Mouse (Mus musculus): ENCODE measurements around the gene Pfdn4. TPM values are rescaled to one million over a fixed set of nuclear protein-coding genes. Genes with fewer than 3 reads are reported as not detected.
A peak's percentile ranks its signal among the peaks of the same experiment; 100 is the strongest.

The Pfdn4 gene
- total RNA-seq, 2 experiments from 2014 or later = 65.0 to 104 TPM

- no peak for ATAC-seq (replicated peaks; ENCODE audit: poor library complexity)
Observed at GRCm38 (mm10) chr2:170494784-170495710, 1.2 kb upstream of the Pfdn4 start.

GRCm38 (mm10) chr2:170497091-170497566 is 901 bp downstream of the Pfdn4 start, which contains the start of gene Cyp24a1:
Gene Cyp24a1, minus strand, starts transcription at chr2:170497145.
- peak; percentile 98 for ATAC-seq (replicated peaks; ENCODE audit: poor library complexity)

DNA sequence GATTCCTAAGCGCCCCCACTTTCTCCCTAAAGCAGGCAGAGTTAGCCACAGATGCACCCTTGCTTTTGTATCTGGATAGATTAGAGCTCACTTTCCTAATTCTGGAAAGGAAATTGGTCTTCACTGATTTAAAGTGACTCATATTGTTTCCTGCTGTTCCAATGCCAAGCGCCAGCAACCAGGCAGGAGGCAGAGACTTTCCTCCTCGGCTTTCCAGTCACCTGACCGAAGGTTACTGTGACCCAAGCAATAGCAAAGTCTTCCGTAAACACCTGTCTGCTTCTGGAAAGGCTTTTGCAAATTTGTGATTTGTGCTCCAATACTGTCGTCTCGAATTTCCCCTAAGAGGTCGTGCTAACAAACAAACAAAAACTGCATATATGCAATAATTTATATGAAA is 1.8 kb downstream of the Pfdn4 start:
- no peak for ATAC-seq (replicated peaks; ENCODE audit: poor library complexity)

- ATAC-seq (replicated peaks; ENCODE audit: poor library complexity) = peak; percentile 28
Observed at GRCm38 (mm10) chr2:170503343-170503742, 7.1 kb downstream of the Pfdn4 start.

DNA sequence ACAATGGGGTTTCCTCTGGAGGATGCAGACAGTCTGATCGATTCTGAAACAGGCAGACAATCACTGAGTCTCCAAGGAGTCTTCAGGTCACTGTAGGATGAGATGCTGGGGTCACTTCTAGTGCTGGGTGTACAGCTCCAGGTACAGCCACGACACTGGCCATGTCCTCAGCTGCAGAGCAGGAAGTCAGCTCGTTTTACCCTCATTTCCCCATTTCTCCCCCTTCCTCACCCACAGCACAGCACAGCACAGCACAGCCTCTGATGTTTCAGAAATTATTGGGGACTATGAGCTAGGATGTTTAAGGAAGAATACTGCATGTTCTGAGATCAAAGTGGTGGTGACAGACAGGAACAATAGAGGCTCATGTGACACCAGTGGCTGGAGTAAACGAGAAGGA is 7.8 kb downstream of the Pfdn4 start:
- ATAC-seq (replicated peaks; ENCODE audit: poor library complexity) = peak; percentile 66

DNA sequence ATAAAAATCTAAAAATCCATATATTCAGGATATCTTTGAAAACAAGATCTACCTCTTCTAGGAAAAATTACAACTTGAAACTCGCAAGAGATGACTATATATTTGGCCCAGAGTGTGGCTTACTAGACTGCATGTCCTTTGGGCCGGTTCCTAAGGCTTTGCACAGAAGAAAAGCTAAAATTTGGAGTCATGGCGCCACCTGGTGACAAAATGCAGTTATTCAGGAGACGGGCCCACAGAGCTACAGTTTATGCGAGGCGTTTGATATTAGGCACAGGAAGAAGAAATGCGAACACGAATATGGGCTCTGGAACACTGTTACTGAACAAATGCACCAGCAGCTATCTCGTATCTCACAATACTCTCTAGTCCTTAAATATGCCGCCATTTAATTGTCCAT is 11.5 kb downstream of the Pfdn4 start:
- peak; percentile 47 for ATAC-seq (replicated peaks; ENCODE audit: poor library complexity)

DNA sequence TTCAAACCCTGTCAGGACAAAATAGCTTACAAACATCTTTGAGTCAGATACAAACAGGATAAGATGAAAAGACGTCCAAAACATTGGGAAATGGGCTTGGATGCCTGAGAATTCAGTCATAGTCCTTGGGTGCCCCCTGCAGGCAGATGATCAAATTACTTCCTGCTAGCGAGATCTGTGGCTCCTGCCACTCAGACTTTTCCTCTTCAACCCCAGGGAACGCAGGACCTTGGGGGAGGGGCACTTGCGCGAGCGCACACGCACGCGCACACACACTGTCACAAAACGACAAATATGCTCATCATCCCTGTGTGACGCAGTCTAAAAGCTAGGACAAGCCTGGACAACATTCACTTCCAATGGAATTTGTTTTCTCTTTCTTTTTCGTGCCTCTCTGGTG is 12.6 kb downstream of the Pfdn4 start:
- peak; percentile 64 for ATAC-seq (replicated peaks; ENCODE audit: poor library complexity)

DNA sequence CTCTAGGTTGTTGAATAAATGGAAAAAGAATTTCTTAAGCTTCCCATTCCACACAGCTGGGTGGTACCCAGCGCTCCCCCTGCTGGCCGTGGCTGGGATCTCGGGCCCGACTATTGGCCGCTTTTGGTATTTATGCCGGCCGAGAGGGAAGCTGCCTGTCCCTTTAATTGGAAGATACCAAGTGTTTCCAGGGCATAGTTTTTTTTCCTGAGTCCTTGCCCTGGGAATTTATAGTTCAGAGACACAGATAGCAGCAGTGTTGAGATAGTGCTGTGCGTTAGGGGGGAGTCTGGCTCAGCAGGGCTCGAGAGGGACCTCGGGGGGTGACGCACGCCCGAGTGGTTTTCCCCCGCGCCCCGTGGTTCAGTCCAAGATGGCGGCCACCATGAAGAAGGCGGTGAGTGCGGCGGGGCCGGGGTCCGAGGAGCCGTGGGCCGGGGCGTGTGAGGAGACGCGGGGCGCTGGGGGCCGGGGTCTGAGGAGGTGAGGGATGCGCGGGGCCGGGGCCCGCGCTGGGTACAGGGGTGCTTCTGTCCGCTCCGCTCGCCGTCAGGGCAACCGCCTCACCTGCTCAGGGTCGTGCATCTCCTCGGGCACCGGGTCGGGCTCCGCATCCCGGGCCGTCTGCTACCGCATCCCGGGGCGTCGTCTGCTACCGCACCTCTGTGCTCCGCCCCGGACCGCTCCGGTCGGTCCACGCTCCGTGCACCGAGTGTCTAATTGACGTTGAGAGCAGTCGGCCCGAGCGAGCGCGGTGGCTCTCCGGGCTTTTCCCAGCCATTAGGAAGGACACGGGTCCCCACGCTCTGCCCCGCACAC is 15.1 kb downstream of the Pfdn4 start:
- ATAC-seq (replicated peaks; ENCODE audit: poor library complexity) = peak; percentile 83

- no peak for ATAC-seq (replicated peaks; ENCODE audit: poor library complexity)
Observed at GRCm38 (mm10) chr2:170513756-170514155, 17.5 kb downstream of the Pfdn4 start.

DNA sequence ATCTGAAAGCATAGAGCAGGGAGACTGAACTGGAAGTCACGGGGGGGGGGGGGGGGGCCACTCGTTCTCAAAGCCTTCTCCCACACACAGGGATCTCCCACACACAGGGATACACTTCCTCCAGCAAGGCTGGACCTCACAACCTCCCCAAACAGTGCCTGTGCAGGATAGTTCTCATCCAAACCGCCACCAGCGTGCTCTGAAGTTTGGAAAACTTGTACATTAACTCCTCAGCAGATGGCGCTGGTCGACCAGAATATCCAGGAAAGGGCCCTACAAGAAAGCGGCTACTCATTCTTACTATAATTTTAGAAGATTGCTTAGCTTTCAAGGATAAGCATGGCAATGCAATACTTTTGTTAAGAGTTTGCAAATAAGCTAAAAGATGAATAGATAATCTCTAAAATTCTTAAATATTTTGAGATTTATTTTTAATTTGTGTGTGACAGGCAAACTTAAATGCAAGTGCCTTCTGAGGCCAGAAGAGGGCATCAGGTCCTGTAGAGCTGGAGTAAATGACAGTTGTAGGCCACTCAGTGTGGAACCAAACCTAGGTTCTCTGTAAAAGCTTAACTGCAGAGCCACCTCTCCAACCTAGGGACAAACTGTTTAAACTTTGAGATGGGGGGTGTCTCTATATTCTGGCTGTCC is 24.2 kb downstream of the Pfdn4 start:
- peak; percentile 87 for ATAC-seq (replicated peaks; ENCODE audit: poor library complexity)

GRCm38 (mm10) chr2:170526513-170526912 is 30.3 kb downstream of the Pfdn4 start:
- no peak for ATAC-seq (replicated peaks; ENCODE audit: poor library complexity)

DNA sequence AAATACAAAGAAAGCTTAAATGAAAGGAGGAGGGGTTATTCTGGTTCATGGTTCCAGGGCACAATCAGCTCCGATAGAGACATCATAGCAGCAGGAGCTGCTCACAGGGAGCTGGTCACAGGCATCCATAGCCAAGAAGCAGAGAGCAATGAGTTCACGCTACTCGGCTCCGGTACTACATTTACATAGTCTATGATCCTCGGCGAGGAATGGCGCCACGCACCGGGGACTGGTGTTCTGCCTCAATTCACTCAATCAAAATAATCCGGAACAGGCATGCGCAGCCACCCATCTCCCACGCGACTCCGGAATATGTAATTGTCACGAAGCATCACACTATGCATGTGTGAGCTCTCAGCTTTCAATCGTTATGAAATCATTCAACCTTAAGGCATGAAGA is 31.8 kb downstream of the Pfdn4 start:
- ATAC-seq (replicated peaks; ENCODE audit: poor library complexity) = no peak

DNA sequence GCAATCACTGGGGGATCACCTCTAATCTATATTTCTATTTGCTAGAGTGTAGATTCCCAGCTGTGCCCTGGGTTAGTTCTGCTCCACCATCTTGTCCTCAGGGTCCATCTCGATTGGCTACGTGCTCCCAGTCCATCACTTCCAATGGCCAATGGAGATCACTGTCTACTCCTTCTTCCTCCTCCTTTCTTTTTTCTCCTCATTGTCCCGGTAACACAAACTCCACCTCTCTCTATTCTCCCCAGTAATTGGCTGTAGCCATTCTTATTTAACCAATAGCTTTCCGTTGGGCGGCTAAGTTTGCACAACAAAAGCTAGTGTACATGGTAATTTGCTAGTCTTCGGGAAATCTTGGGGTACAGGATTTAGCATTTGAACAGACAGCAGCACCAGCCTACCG is 33.5 kb downstream of the Pfdn4 start:
- ATAC-seq (replicated peaks; ENCODE audit: poor library complexity) = no peak

DNA sequence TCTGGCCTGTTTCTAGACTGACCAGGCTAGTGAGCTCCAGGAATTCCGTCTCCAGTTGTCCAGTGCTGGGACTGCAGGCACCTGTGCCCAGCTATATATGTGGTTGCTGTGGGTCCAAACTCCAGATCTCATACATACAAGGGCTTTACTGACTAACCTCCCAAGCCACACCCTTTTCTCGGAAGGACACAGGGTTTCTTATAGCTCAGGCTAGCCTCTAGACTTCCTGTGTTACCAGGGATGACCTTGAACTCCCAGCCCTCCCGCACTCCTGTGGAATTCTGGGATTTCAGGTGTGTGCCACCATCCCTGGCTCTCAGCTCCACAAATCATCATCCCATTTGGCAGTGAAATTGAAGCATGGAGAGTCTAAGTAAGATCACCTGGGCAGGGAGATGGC is 34.0 kb downstream of the Pfdn4 start:
- ATAC-seq (replicated peaks; ENCODE audit: poor library complexity) = no peak

GRCm38 (mm10) chr2:170534116-170534802 is 38.0 kb downstream of the Pfdn4 start:
- no peak for ATAC-seq (replicated peaks; ENCODE audit: poor library complexity)

GRCm38 (mm10) chr2:170534803-170535174 is 38.6 kb downstream of the Pfdn4 start:
- no peak for ATAC-seq (replicated peaks; ENCODE audit: poor library complexity)

- ATAC-seq (replicated peaks; ENCODE audit: poor library complexity) = no peak
Observed at GRCm38 (mm10) chr2:170535841-170536240, 39.6 kb downstream of the Pfdn4 start.

DNA sequence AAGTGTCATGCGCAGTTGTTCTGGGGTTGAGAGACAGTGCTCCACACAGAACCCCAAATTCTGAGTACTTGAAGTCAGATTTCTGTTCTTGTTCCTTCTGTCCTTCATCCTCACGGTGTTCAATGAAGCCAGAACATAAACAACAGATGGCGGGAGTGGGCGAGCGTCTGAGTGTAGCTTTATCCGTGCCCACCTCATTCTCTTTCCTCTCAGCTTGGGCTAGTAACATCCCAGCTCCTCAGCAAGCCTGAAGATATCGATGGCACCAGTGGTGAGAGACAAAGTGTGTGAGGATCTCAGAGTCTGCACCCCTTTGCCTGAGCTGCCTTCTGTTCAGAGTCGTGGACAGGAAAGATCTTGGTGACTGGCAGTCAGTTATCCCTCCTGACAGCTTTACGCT is 43.0 kb downstream of the Pfdn4 start:
- ATAC-seq (replicated peaks; ENCODE audit: poor library complexity) = no peak

DNA sequence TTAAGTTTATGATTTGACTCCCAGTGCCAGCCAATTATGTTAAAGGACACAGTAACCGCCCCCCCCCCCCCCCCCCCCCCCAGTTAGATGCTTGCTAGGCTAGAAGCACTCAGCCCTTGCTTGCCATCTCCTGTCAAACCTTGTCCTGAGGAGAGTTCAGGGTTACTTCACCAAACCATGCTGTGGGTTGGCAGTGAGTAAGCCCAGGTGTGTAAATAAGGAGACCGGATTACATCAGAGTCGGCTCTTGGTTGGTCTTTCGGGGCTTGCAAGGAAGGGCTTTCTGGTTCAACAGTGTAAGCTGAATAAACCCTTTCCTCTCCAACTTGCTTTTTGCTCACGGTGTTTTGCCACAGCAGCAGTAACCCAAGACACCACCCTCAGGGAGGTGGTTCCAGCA is 47.4 kb downstream of the Pfdn4 start:
- no peak for ATAC-seq (replicated peaks; ENCODE audit: poor library complexity)

- no peak for ATAC-seq (replicated peaks; ENCODE audit: poor library complexity)
Observed at GRCm38 (mm10) chr2:170544159-170544558, 47.9 kb downstream of the Pfdn4 start.

DNA sequence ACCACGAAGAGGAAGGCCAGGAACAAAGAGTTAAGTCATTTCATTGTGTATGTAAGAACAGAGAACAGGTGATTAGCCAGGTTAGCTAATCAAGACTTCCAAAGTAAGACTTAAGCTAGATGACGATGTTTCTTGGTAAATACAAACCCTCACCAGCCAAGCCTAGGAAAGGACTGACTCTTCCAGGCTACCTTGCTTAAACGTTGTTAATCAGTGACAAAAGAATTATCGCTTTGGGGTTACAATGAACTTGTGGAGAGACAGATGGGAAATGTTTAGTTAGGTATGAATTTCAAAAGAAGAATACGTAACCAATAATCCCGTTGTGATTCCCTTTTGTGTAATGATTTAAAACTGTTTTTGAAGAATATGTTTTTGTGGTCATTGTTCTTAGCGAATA is 48.7 kb downstream of the Pfdn4 start:
- ATAC-seq (replicated peaks; ENCODE audit: poor library complexity) = no peak

All from megakaryocyte progenitor cell, adult 5-6 weeks (primary cell).